7 mouse cellular contexts compared by ENCODE assay signal in genomic region chr2:71290107-71290775, GRCm38 (mm10).
A peak's percentile ranks its signal among the peaks of the same experiment; 100 is the strongest.
DNase-seq lines count a peak whose midpoint lies in the region; ATAC-seq lines count a peak whose summit lies in the region.

No protein-coding gene starts in this region.

- H3K27ac ChIP-seq in forebrain, embryonic 16.5 days (ENCODE audit: low read length): peak overlapping the region; percentile 41; the same call in 1 of the 2 replicates
- H3K27ac ChIP-seq in midbrain, embryonic 11.5 days (ENCODE audit: low read depth, low read length): no peak overlapping the region

- H3K27me3 ChIP-seq in forebrain, embryonic 16.5 days (replicated peaks; ENCODE audit: control insufficient read depth, insufficient read depth, low read length): no peaks in the 10 kb centered on the region
- no peaks in the 10 kb centered on the region for H3K27me3 ChIP-seq in midbrain, embryonic 11.5 days (ENCODE audit: control insufficient read depth, insufficient read depth, low read length)

- H3K4me2 ChIP-seq in forebrain, embryonic 16.5 days (ENCODE audit: low read length): no peak overlapping the region
- no peak overlapping the region for H3K4me2 ChIP-seq in midbrain, embryonic 11.5 days

- WGBS in forebrain, embryonic 16.5 days: 42% methylated on average over 6 of the region's 6 CpGs
- 34% methylated on average over 6 of the region's 6 CpGs for WGBS in midbrain, embryonic 11.5 days

- no peaks in the 10 kb centered on the region; the same call in 1 of the 2 replicates for H3K36me3 ChIP-seq in forebrain, embryonic 16.5 days (ENCODE audit: control insufficient read depth, insufficient read depth)
- no peaks in the 10 kb centered on the region for H3K36me3 ChIP-seq in midbrain, embryonic 11.5 days (ENCODE audit: control insufficient read depth, insufficient read depth, low read length)

- H3K4me3 ChIP-seq in forebrain, embryonic 16.5 days (replicated peaks; ENCODE audit: low read length): no peak overlapping the region
- H3K4me3 ChIP-seq in midbrain, embryonic 11.5 days (ENCODE audit: low read depth, low read length): no peak overlapping the region

- H3K9ac ChIP-seq in forebrain, embryonic 16.5 days (replicated peaks; ENCODE audit: low read depth, low read length): no peak overlapping the region
- no peak overlapping the region for H3K9ac ChIP-seq in midbrain, embryonic 11.5 days (ENCODE audit: low read length)

- H3K9me3 ChIP-seq in forebrain, embryonic 16.5 days (ENCODE audit: control insufficient read depth, low read length): no peaks in the 10 kb centered on the region
- no peaks in the 10 kb centered on the region for H3K9me3 ChIP-seq in midbrain, embryonic 11.5 days (ENCODE audit: control insufficient read depth, low read length)

- ATAC-seq in forebrain, embryonic 16.5 days: peak; percentile 69; the same call in 1 of the 2 replicates
- peak; percentile 61 for ATAC-seq in midbrain, embryonic 11.5 days (ENCODE audit: low FRiP score)

- DNase-seq in urinary bladder, postnatal 36 days (ENCODE audit: low spot score in 2 of 2): peak; percentile 6 to 11
- DNase-seq in urinary bladder, postnatal 10 days (ENCODE audit: low spot score): no peak
- peak; percentile 90 for DNase-seq in midbrain, embryonic 11.5 days (ENCODE audit: low spot score, missing footprints)
- no peak for DNase-seq in lung, postnatal 36 days
- no peak for DNase-seq in natural killer cell, adult 2 months (ENCODE audit: low spot score in 2 of 2)
- no peak for DNase-seq in frontal cortex, postnatal 36 days (ENCODE audit: low spot score in 2 of 2)

- peaks cover 12% of the 10 kb centered on the region for H3K4me1 ChIP-seq in forebrain, embryonic 16.5 days (replicated peaks; ENCODE audit: control insufficient read depth, insufficient read depth, low read length)
- peaks cover 7% of the 10 kb centered on the region for H3K4me1 ChIP-seq in midbrain, embryonic 11.5 days (ENCODE audit: control insufficient read depth, insufficient read depth, low read length)

Comparison
In these comparisons a context has a peak if more than half of its experiments do, and no peak if none do; other contexts are left out.
1. DNase-seq: peak in urinary bladder, postnatal 36 days (2 of 2) and midbrain, embryonic 11.5 days (single experiment); none in urinary bladder, postnatal 10 days (single experiment), lung, postnatal 36 days (single experiment), natural killer cell, adult 2 months (0 of 2) and frontal cortex, postnatal 36 days (0 of 2).